Mouse (Mus musculus) retina, postnatal 7 days (tissue): ENCODE measurements around the gene Pknox1.
"Not testable (repeated sequence)": the region's sequence is repeated elsewhere in the genome, so short reads cannot be mapped to it uniquely, and the experiment has no call there.

ENCODE experiments used
- DNase-seq: peaks from one replicate; pipeline ENCODE4 v3.0.0-alpha.2; 2012; ENCODE audit warnings: low read depth, low spot score

Gene Pknox1

DNA sequence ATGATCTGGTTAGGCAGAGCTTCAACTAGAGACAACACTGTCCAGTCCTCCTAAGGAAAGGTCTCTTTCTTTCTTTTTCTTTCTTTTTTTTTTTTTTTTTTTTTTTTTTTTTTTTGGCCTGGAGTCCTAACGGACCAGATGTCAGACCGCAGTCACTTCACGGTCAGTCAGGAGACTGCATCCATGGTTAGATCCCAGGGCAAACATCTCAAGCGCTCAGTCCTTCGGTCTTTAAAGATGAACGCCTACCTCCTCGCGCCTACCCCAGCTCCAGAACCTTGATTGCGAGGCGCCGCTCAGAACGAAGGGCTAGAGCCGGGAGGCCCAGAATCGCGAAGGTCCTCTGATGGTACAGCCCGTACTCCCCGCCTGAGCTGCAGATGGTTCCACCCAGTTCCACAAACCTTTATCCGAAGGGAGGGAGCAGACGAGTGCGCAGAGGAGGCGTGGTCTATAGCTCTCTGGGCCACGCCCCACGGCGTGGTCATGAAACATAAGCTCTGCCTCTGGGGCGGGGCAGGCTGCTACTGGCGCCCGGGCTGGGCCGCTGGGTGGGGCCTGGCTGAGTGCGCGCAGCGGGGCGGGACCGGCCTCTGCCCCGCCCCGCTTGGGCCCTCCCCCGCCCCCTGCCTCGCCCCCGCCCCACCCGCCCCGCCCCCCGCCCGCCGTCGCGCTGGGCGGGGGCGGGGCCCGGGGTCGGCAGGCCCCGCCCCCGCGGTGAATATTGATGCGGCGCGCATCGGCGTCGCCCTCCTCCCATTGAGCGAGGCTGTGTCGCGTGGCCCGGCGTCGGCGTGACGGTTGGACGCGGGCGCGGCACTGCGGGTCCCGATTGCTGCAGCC, at the start of gene Pknox1:
Gene Pknox1 (plus strand): TSS at position 720 of the 843 bp plus-strand sequence.
- DNase-seq: peak; percentile 99

DNA sequence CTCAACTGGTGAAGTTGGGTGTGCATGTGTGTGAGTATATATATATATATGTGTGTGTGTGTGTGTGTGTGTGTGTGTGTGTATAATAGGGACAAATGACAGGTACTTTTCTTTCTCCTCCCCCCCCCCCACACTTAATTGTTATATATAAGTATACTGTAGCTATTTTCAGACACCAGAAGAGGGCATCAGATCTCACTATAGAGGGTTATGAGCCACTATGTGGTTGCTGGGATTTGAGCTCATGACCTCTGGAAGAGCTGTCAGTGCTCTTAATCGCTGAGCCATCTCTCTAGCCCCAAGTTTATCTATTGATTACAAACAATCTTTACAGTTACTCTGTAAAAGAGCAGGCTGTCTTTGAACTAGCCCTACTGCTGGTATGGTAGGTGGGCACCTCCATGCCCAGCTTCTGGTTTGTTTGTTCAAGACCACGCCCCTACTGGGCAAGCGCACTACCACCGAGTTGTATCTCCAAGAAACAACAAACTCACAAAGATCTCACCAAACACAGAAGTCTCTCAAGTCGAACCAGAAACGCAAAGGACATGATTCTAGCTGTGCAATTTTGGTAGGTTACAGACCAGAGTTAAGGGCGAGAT, 45.1 kb upstream of the Pknox1 start:
- no peak for DNase-seq

DNA sequence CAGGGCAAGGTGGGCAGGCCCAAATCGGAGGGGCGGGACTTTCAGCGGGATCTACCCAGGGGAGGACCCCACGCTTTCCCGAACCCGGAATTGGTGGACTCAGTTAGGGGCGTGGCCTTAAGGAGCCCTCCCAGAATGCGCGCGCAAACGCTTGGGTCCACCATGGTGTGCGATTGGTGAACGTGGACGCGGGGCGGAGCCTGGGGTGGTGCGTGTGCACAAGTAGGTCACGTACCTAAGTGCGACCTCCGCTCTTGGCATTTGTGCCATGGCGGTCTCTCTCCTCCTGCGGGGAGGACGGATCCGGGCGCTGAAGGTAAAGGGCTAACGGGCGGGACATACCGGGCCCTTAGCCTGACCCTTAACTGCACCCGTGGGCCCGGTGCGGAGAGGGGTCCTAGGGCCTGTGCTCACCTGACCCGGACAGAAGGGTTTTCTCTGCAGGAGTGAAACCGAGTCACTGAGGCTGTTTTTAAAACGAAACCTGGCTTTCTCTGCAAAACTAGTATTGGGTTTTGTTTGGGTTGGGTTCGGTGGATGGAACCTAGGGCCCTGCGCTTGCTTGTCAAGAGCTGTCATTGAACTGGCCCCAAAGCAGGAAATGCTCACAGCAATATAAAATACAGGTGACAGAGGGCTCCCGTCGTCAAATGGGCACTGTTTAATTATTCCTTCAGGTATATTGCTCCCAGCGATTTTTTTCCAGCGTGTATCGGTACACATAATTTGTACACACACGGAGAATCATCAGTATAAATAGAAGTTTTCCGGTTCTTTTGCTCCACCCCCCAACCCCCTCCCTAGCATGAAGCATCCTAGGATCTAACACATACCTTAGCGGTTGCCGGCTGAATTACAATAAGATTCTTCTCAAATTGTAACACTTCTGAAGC, 44.3 kb upstream of the Pknox1 start, which contains the start of the genes Wdr4 and Ndufv3:
Gene Wdr4 (minus strand): TSS at position 35 of the 893 bp plus-strand sequence.
Gene Ndufv3 (plus strand): TSS at position 170 of the 893 bp plus-strand sequence.
- DNase-seq: peak; percentile 100

DNA sequence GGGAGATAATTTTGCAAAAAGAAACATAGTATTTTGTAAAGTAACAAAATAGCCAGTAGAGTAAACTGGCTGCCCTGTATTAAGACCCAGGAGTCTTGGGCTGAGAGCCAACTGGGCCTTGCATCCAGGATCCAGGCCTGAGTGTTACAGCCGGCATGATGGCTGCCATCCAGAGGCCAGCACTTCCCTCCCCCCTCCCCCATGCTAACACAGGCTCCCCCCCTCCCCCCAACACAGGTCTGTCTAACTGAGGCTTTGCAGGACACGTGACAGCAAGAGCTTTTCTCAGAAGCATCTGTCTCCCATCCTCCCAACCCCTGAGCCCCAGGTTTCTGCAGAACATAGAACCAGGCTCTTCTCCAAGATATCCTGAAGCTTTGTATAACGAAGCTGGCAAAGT, 43.6 kb upstream of the Pknox1 start:
- peak; percentile 59 for DNase-seq

DNA sequence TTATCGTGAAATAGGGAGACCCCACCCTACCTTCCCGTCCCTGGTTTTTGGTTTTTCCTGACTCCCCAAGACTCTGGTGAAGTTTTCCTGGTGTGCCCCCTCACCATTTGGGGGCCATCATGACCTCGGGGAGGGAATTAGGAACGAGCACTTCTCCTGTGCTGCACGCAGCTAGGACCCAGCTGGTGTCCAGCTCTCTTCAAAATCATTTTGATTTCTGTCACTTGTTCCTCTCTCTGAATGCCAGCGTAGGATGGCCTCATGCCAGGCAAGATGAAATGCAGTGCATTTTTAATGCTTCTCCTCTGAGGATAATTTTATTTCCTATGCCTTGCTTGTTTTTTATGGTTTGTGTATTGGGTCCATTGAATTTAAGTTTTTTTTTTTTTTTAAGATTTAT, 42.6 kb upstream of the Pknox1 start:
- no peak for DNase-seq

DNA sequence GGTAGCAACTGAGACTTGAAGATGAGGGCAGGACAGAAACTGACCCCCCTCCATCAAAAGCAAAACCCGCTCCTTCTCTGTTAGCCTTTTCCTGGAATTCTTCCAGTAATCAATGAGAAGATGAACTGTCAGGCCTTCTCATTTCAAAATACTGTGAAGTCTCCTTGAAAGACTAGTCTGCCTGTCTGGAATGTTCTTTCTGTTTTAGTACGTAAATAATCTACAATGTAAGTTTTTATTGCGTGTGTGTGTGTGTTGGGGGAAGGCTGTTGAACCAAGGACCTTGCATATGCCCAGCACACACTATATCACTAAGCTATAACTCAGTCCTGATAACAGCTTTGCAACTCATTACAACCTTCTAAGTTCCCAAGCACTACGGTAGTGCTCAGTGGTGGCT, 39.4 kb upstream of the Pknox1 start:
- DNase-seq: no peak

DNA sequence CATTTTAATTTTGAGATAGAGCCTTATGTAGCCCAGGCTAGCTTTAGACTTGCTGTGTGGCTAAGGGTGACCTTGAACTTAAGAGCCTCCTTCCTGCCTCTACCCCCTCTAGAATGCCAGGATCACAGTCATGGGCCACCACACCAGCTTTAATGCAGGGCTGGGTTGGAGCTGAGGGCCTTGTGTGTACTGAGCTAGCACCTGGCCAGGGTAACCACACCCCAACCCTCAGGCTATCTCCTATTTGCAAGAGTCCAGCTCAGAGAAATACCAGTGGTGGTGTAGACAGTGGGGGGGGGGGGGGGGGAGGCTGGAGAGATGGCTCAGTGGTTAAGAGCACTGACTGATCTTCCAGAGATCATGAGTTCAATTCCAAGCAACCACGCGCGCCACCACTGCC, 38.7 kb upstream of the Pknox1 start:
- no peak for DNase-seq

DNA sequence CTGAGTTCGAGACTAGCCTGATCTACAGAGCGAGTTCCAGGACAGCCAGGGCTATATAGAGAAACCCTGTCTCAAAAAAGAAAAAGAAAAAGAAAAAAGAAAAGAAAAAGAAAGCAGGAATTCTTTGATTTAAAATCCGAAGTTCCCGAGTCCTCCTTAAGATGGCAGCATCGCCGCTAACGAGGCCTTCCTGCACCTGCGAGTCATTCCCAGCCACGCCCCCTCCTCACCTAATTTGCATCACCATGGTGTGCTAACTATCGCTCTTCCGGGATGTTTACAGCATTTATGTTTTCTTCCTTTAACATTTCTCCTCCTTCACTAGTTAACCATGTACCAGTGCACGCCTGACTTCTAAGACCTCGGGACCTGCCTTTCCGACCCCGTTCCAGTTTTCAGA, 35.2 kb upstream of the Pknox1 start:
- DNase-seq: no peak

DNA sequence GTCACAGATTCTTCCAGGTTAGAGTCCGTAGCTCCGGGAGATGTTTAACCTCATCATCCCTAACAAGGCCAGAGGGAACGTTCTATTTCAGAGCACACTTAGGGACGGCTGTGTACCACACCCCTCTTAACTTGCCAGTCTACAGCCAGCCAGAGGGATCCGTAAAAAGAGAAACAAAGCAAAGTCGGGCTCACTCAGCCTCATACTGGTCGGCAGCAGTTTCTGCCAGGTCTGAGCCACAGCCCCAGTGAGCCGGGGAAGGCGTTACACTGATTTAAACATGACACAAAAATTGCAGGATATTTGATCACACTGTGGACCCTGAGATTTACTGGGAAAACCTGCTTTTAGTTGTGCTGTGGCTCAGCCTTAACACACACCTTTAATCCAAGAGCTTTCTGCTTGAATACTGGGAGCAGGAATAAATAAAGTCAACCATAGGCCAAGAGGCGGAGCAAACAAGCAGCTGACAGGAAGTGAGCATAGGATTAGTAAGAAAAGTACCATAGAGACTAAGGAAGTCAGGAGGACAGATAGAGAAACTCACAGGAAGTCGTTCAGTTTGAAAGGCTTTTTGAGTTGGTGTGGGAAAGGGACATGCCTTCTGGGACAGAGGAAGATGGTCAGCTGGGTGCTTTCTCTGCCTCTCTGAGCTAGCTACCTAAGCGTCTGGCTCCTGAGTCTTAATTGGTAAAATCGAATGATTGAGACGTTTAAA, 32.9 kb upstream of the Pknox1 start:
- no peak for DNase-seq

DNA sequence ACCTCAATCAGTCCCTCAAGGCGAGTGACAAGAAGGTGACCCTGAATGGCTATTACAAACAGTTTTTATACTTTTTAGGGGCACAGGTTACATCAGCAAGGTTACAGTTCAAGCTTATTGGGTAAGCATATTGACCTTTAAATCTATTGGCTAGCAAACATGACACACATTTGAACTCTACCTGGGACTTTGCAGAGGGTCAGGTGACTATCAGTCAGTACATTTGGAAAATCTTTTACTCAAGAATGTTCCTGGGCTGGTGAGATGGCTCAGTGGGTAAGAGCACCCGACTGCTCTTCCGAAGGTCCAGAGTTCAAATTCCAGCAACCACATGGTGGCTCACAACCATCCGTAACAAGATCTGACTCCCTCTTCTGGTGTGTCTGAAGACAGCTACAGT, 32.2 kb upstream of the Pknox1 start:
- DNase-seq: not testable (repeated sequence)

DNA sequence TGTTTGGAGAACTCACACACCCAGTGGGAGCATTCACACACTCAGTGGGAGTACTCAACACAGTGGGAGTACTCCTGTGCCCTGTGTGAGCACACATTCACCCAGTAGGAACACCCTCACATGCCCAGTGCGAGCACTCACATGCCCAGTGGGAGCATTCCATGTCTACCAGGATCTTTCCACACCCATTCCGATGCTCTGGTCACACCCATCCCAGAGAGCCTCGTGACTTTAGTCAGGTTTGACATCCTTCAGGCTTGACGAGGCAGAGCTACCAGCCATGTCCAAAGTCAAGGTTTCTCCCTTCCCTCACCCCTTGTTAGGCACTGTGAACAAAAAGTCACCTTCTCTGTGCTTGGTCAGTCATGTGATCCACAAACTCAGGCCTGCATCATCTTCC, 29.2 kb upstream of the Pknox1 start:
- DNase-seq: no peak

DNA sequence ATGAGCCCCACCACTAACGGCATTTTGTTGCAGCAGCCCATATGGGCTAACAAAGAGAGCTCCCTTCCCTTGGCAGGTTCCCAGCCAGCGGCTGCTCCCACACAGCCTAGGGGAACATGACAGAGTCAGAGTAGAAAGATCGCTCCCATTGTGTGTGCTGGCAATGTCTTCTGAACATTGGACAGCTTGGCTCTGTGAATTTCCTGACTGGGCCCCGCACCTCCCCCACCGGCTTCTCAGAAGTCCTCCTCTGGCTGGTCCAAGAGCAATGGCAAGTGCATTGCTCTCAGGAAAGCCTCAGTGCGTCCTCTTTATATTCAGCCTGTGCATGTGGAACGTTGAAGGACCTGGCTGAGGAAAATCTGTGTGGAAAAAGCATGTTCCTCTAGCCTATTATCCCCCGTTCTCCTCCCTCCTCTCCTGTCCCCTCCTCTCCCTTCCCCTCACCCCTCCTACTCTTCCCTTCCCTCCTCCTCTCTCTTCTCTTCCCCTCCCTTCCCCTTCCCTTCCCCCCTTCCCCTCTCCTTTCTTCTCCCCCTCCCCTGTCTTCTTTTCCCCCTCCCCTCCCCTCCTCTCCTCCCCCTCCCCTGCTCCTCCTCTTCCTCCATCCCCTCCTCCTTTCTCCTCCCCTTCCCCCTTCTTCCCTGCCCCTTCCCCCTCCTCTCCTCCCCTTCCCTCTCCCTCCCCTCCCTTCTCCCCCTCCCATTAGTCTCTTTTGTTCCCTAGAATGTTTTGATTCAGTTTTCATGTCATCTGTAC, 28.5 kb upstream of the Pknox1 start:
- no peak for DNase-seq

DNA sequence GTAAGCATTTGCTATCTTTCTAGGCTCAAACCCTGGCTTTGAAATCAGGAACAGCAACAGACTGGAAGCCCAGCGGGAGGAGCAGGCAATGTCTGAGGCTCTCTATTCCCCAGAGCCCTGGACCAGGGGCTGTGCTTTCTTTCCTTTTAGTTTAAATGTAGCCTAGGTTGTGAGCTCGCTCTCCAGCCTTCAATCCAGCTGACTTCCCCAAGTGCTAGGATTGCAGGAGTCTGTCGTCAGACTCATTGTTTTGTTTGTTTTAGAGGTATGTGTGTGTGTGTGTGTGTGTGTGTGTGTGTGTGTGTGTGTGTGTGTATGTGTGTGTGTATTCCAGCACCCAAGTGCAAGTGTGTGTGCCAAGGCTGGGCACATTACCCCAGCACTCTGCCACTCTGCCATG, 24.4 kb upstream of the Pknox1 start:
- DNase-seq: no peak

DNA sequence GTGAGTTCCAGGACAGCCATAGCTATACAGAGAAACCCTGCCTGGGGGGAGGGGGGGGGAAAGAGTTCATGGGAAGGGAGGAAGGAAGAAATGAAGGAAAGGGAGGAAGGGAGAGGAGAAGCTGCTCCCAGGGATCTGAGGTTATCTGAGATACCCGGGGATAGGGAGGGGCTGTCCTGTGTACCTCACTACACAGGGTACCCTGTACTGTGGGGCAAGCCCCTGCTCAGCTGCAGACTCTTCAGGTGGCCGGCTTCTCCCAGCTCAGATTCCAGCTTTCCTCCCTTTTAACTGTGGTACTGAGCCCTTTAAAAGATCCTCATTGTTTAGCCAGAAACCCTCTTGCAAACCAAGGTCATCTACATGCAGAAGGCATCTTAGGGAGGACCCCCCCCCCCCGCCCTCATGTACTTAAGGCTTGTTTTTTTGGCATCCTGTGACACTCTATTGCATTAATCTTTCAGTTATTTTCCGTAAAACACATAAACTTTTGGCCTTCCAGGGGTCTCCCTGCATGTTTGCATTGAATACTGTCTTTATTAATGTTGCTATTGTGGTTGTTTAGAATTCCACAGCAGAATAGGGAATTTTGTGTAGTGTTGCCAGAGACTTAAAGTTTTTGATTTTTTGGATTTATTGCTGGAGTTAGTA, 23.6 kb upstream of the Pknox1 start:
- DNase-seq: no peak

DNA sequence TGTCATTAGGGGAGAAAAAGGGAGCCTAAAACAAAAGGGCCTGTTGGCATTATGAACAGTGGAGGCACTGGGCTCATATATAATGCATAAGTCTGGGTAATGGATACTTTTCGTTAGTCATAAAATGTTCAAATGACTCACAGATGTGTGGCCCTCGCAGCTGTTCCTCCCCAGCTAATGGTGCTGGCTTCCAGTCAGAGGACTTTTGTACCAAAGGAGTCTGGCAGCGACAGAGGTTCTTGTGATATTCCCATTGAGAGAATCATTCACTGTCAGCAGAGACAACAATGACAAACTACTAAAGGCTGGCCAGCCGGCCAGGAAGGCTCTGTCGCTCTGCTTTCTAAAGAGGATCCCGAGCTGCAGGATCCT, 23.1 kb upstream of the Pknox1 start:
- no peak for DNase-seq

DNA sequence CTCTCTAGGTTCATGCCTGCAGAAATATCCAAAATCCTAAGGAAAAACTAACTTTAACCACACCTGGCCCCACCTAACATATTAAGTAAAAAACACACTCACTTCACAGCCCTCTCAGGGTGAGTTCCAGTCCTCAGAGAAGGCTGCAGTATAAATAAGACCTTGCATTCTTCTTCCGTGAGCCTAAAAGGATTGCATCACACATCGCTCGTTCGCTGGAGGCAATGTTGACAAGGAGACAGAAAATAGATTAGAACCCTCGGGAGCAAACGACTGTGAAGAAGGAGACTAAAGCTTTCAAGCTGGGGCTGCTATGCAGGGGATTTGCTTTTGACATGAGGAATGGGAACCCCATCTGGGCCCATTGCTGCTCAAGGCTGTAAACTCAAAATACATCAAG, 21.0 kb upstream of the Pknox1 start:
- DNase-seq: no peak

DNA sequence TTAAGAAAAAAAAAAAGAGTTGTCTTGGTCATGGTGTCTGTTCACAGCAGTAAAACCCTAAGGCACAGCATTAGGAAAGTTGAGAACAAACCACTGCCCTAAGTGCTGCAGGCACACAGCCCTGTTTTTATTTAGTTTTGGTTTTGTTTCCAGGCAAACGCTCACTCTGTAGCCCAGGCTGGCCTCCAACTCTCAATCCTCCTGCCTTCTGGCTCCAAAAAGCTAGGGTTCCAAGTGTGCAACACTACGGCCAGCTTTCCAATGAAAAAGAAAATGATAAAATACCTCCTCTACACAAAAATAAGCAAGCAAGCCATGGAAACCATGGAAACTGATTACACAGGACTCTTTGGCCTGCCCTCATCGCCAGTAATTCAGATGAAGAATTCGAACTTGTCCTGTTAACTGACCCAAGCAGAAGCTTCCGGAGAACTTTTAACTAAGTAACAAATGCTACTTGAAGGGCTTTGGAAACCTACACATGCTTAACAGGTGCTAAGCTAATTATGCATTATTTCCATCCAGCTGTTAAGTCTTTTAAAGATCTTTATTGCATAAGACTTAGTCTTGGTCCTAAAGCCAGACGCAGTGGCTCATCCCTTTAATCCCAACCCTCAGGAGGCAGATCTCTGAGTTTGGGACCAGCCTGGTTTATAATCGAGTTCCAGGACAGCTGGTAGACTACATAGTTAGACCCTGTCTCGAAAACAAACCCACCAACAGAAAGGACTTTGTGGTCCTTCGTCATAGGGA, 17.9 kb upstream of the Pknox1 start:
- no peak for DNase-seq

DNA sequence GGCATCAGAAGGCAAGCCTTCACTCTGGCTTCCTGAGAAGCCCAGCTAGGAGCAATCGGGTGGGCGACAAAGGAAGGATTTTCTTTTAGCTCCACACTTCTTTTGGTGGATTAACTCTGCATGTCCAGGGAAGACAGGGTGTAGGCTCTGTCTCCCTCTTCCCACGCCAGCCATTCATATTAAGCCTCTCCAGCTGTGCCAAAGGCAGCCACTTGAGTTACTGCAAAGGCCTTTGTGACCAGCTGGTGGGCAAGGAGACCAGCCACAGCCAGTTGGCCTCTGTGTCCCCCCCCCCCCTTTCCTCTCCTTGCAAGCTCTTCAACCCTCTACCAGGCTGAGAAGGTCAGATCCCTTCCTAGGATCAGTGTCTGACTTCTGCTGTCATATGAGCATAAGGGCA, 16.6 kb upstream of the Pknox1 start:
- DNase-seq: no peak

DNA sequence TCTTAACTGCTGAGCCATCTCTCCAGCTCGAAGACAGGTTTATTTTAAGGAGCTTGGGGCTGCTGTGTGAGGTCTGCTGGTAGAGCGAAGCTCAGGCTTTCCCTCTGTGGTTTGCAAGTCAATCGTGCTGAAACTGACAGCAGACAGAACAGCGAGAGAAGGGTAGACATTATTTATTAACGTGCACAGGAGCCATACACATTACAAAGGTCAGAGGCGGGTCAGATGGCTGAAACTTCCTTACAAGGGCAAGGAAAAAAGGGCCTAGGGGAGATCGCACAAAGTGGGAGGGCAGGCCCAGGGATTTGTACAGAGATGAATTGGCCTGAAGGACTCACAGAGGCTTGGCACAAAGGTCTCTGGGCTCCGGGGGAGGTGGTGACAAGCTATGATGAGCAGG, 15.1 kb upstream of the Pknox1 start:
- no peak for DNase-seq

DNA sequence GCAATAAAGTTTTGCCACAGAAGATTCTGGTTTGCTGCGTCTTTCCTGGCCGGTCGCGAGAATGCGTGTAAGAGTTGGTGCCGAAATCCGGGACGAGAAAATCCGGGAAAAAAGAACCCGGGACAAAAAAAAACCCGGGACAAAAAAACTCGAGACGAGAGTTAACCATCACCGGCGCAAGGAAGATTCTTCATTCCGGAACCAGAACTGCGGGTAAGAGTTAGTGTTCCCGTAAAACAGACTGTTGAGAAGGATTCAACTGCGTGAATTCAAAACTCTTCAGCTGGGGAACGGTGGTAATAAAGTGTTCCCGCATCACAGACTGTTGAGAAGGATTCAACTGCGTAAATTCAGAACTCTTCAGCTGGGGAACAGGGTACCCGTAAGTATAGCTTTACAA, 11.9 kb upstream of the Pknox1 start:
- not testable (repeated sequence) for DNase-seq
